8 mouse cellular contexts compared by ENCODE assay signal in the genomic region with DNA sequence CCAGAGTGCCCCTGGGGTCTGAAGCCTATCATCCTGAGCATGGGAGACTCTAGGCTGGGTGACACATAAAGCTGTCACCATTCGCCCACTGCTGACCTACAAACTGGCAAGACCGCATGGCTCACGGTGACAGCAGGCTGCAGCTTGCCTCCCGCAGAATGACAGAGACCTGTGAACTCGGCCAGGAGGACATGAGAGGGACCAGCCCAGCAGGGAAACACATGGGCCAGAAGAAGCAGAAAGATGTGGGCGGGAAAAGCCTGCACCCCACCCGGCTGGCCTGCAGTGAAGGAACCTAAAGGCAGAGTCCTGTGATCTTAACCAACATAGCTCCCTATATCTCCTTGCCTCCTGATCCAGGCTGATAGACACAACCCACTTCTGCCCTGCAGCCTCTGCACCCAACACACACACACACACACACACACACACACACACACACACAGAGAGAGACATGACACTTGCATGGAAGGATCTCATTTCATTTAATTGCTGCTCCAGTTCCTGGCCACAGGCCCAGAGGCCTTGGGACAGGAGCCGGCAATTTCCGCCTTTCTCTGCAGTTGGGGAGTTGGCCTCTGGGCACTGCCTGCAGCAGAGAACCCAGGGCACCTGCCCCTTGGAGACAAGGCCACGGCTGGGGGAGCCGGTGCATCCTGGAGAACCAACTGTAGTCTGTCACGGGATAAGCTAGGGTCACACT. TPM values are rescaled to one million over a fixed set of nuclear protein-coding genes. Genes with fewer than 3 reads are reported as not detected.
DNase-seq lines count a peak whose midpoint lies in the region; ATAC-seq and TF ChIP-seq lines count a peak whose summit lies in the region.

No protein-coding gene starts in this region.

- peak; percentile 79 for DNase-seq in urinary bladder, postnatal 14 days (ENCODE audit: low spot score)
- no peak for DNase-seq in urinary bladder, adult 2 months (ENCODE audit: low spot score)
- peak; percentile 90 for DNase-seq in kidney, postnatal 0 days (ENCODE audit: low spot score)
- DNase-seq in midbrain, embryonic 14.5 days, result peak; percentile 68
- DNase-seq in frontal cortex, postnatal 10 days (ENCODE audit: low spot score in 2 of 2), result no peak
- no peak for DNase-seq in right cerebral cortex, adult 18-20 months

- H3K27ac ChIP-seq in embryonic facial prominence, embryonic 13.5 days, result peak overlapping the region; percentile 81
- H3K27ac ChIP-seq in heart, embryonic 15.5 days, result peak overlapping the region; percentile 76
- H3K27ac ChIP-seq in kidney, postnatal 0 days, result peak overlapping the region; percentile 78
- peak overlapping the region; percentile 70 for H3K27ac ChIP-seq in midbrain, embryonic 14.5 days (replicated peaks; ENCODE audit: low read depth, low read length)

- WGBS in embryonic facial prominence, embryonic 13.5 days, result 31% methylated on average over 12 of the region's 12 CpGs
- WGBS in heart, embryonic 15.5 days, result 17% methylated on average over 12 of the region's 12 CpGs
- WGBS in kidney, postnatal 0 days, result 16% methylated on average over 12 of the region's 12 CpGs
- 42% methylated on average over 12 of the region's 12 CpGs for WGBS in midbrain, embryonic 14.5 days

- H3K9ac ChIP-seq in embryonic facial prominence, embryonic 13.5 days, result 0 out of 2 replicates have a peak overlapping the region, but pooled peaks have one; percentile 44
- no peak overlapping the region for H3K9ac ChIP-seq in heart, embryonic 15.5 days
- H3K9ac ChIP-seq in kidney, postnatal 0 days (ENCODE audit: low read depth, low read length), result no peak overlapping the region
- peak overlapping the region; percentile 39; the same call in 1 of the 2 replicates for H3K9ac ChIP-seq in midbrain, embryonic 14.5 days (replicated peaks; ENCODE audit: low read length)

- no peaks in the 10 kb centered on the region for H3K27me3 ChIP-seq in embryonic facial prominence, embryonic 13.5 days
- H3K27me3 ChIP-seq in heart, embryonic 15.5 days, result no peaks in the 10 kb centered on the region
- H3K27me3 ChIP-seq in kidney, postnatal 0 days (ENCODE audit: insufficient read depth, low read length), result no peaks in the 10 kb centered on the region
- H3K27me3 ChIP-seq in midbrain, embryonic 14.5 days (ENCODE audit: control insufficient read depth, insufficient read depth, low read length), result no peaks in the 10 kb centered on the region

- peaks cover 82% of the 10 kb centered on the region for H3K4me1 ChIP-seq in embryonic facial prominence, embryonic 13.5 days
- peaks cover 86% of the 10 kb centered on the region for H3K4me1 ChIP-seq in heart, embryonic 15.5 days (replicated peaks)
- peaks cover 60% of the 10 kb centered on the region for H3K4me1 ChIP-seq in kidney, postnatal 0 days (replicated peaks; ENCODE audit: insufficient read depth, low read length)
- peaks cover 54% of the 10 kb centered on the region for H3K4me1 ChIP-seq in midbrain, embryonic 14.5 days (ENCODE audit: control insufficient read depth, insufficient read depth, low read length)

- H3K4me2 ChIP-seq in embryonic facial prominence, embryonic 13.5 days, result no peak overlapping the region; the same call in 1 of the 2 replicates
- peak overlapping the region; percentile 9; the same call in 1 of the 2 replicates for H3K4me2 ChIP-seq in heart, embryonic 15.5 days
- H3K4me2 ChIP-seq in kidney, postnatal 0 days (ENCODE audit: low read length), result no peak overlapping the region
- H3K4me2 ChIP-seq in midbrain, embryonic 14.5 days (ENCODE audit: low read length), result no peak overlapping the region

- no peak for ATAC-seq in embryonic facial prominence, embryonic 13.5 days (ENCODE audit: insufficient number of reproducible peaks, insufficient read depth, low FRiP score, low TSS enrichment, low read depth)
- peak; percentile 62 for ATAC-seq in heart, embryonic 15.5 days (replicated peaks; ENCODE audit: insufficient number of reproducible peaks, insufficient read depth, low FRiP score, low read depth)
- ATAC-seq in kidney, postnatal 0 days (replicated peaks; ENCODE audit: low FRiP score, low read depth), result peak; percentile 64
- ATAC-seq in midbrain, embryonic 14.5 days (ENCODE audit: low FRiP score, low TSS enrichment), result no peak

- peaks cover 12% of the 10 kb centered on the region; the same call in 1 of the 2 replicates for H3K36me3 ChIP-seq in embryonic facial prominence, embryonic 13.5 days
- no peaks in the 10 kb centered on the region for H3K36me3 ChIP-seq in heart, embryonic 15.5 days
- H3K36me3 ChIP-seq in kidney, postnatal 0 days (ENCODE audit: insufficient read depth, low read length), result no peaks in the 10 kb centered on the region
- H3K36me3 ChIP-seq in midbrain, embryonic 14.5 days (ENCODE audit: control insufficient read depth, insufficient read depth, low read length), result no peaks in the 10 kb centered on the region

- no peaks in the 10 kb centered on the region for H3K9me3 ChIP-seq in embryonic facial prominence, embryonic 13.5 days
- no peaks in the 10 kb centered on the region for H3K9me3 ChIP-seq in heart, embryonic 15.5 days (replicated peaks)
- H3K9me3 ChIP-seq in kidney, postnatal 0 days (replicated peaks; ENCODE audit: low read length), result no peaks in the 10 kb centered on the region
- no peaks in the 10 kb centered on the region for H3K9me3 ChIP-seq in midbrain, embryonic 14.5 days (ENCODE audit: control insufficient read depth, low read length)

- TF ChIP-seq CTCF in kidney, postnatal 0 days (IDR thresholded peaks at IDR 0.05; ENCODE audit: low read depth), result no peak

- no peak overlapping the region for H3K4me3 ChIP-seq in embryonic facial prominence, embryonic 13.5 days
- H3K4me3 ChIP-seq in heart, embryonic 15.5 days, result no peak overlapping the region
- no peak overlapping the region for H3K4me3 ChIP-seq in kidney, postnatal 0 days (replicated peaks; ENCODE audit: low read depth, low read length)
- no peak overlapping the region for H3K4me3 ChIP-seq in midbrain, embryonic 14.5 days (replicated peaks; ENCODE audit: low read depth, low read length)

RNA-seq across cellular contexts. Expression of gene Ncor2, which starts 14.4 kb away (rescaled TPM):
- 24.5 and 61.9 TPM in 2 replicates for polyA plus RNA-seq in urinary bladder, adult 2 months (2012; rRNA removed)
- 35.1 and 36.2 TPM in 2 replicates for polyA plus RNA-seq in embryonic facial prominence, embryonic 13.5 days (2015; fragmentation: Nextera tagmentation; extraction: Ambion mirVana)
- polyA plus RNA-seq in heart, embryonic 15.5 days (2015; fragmentation: Nextera tagmentation; extraction: Ambion mirVana), result 14.9 and 22.2 TPM in 2 replicates
- 14.6 and 15.5 TPM in 2 replicates for polyA plus RNA-seq in kidney, postnatal 0 days (2015; fragmentation: Nextera tagmentation; extraction: Ambion mirVana)
- polyA plus RNA-seq in midbrain, embryonic 14.5 days (2014; fragmentation: Nextera tagmentation; extraction: Ambion mirVana), result 23.7 and 24.0 TPM in 2 replicates

Comparison
In these comparisons a context has a peak if more than half of its experiments do, and no peak if none do; other contexts are left out.
1. DNase-seq: peak in urinary bladder, postnatal 14 days (single experiment), kidney, postnatal 0 days (single experiment) and midbrain, embryonic 14.5 days (single experiment); none in urinary bladder, adult 2 months (single experiment), frontal cortex, postnatal 10 days (0 of 2) and right cerebral cortex, adult 18-20 months (single experiment).
2. ATAC-seq: peak in heart, embryonic 15.5 days (single experiment) and kidney, postnatal 0 days (single experiment); none in embryonic facial prominence, embryonic 13.5 days (single experiment) and midbrain, embryonic 14.5 days (single experiment).
3. H3K9ac ChIP-seq: peak in embryonic facial prominence, embryonic 13.5 days (single experiment) and midbrain, embryonic 14.5 days (single experiment); none in heart, embryonic 15.5 days (single experiment) and kidney, postnatal 0 days (single experiment).
4. Peak in every context shown above with its lines, with median percentiles within 50 percentile points of each other: H3K27ac ChIP-seq.